Mouse (Mus musculus) layer of hippocampus, postnatal 25 days (tissue): ENCODE measurements around the gene Fut2. TPM values are rescaled to one million over a fixed set of nuclear protein-coding genes. Genes with fewer than 3 reads are reported as not detected.

Experiments used
- DNase-seq, 2 experiments: peaks; one replicate each; pipeline ENCODE4 v3.0.0; 2022; ENCODE audit warnings: mixed read lengths in 2 of 2, low spot score in 1 of 2; ENCODE audit errors: extremely low spot score in 1 of 2
- total RNA-seq, 2 experiments: library from RNA; stranded (reverse); gene quantifications; 2 replicates each; pipeline ENCODE4 v1.2.3; 2021

The Fut2 gene
- total RNA-seq, 2 experiments from 2014 or later = 0.31 to 0.32 TPM

- DNase-seq = no peak
Measured at GRCm38 (mm10) chr7:45641391-45642040, 24.7 kb downstream of the Fut2 start.

DNA sequence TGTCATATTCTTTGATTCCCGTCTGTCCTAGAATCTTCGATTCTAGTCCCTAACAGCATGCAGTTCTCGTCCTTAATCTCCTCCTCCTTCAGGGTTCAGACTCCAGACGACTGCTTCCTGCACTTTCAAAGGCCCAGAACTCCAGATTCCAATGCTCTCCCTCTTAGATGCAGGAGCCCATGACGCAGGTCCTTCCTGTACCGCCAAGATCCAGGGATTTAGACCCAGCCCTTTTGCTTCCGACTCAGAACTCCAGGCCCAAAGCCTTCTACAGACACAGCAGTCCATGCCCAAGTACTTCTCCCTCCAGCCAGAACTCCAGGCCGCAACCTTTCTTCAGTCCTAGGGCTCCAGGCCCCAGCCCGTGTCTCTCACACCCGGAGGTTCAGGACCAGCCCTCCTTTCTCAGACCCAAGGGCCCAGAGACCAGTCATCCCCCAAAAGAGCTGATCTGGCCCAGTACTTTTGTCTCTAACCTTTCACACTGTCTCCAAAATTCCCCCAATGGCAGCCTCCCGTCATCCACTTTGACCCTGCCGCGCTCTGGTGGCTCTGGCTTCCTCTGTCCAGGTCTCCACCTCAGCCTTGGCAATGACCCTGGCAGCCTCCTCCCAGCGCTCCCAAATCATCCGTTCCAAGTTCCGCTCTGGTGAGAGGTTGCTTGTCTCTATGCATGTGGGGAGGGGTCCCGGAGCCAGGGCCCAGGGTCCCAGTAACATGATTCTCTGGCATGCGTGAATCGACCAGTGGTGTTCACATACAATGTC is 25.8 kb downstream of the Fut2 start:
- DNase-seq = no peak

GRCm38 (mm10) chr7:45639561-45640027 is 26.6 kb downstream of the Fut2 start, which contains the start of gene Mamstr:
Mamstr (plus strand) TSS chr7:45639977.
- no peak for DNase-seq

GRCm38 (mm10) chr7:45638623-45639401 is 27.4 kb downstream of the Fut2 start:
- peak; percentile 74 to 81 for DNase-seq

DNA sequence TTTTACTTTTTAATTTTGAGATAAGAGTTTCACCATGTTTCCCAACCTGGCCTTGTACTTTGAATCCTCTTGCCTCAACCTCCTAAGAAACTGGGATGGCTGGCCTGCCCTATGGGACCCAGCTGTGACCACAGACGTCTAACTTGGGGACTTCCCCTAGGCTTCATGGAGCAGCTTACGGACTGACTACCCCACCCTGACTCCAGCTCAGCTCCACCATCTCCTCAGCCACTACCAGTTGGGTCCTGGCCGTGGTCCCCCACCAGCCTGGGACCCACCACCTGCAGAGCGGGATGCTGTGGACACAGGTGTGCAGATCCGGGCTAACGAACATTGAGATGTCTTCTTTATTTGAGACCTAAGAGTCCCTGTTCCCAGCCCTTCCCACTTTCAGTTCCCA is 28.5 kb downstream of the Fut2 start:
- DNase-seq = no peak

GRCm38 (mm10) chr7:45635711-45636688 is 30.2 kb downstream of the Fut2 start:
- no peak for DNase-seq

- DNase-seq = no peak
Measured at GRCm38 (mm10) chr7:45634946-45635681, 31.1 kb downstream of the Fut2 start.

DNA sequence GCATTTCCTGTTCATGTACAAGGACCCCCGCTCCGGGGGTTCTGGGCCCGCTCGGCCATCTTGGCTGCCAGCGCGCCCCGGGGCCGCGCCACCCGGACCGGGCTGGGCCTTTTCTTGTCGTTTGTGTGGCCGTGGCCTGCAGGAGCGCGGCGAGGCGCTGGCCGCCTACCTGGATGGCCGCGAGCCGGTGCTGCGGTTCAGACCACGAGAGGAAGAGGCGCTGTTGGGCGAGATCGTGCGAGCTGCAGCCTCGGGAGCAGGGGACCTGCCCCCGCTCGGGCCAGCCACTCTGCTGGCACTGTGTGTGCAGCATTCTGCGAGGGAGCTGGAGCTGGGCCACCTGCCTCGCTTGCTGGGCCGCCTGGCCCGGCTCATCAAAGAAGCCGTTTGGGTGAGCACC is 33.7 kb downstream of the Fut2 start:
- peak in 1 of 2 experiments; percentile 27 for DNase-seq

DNA sequence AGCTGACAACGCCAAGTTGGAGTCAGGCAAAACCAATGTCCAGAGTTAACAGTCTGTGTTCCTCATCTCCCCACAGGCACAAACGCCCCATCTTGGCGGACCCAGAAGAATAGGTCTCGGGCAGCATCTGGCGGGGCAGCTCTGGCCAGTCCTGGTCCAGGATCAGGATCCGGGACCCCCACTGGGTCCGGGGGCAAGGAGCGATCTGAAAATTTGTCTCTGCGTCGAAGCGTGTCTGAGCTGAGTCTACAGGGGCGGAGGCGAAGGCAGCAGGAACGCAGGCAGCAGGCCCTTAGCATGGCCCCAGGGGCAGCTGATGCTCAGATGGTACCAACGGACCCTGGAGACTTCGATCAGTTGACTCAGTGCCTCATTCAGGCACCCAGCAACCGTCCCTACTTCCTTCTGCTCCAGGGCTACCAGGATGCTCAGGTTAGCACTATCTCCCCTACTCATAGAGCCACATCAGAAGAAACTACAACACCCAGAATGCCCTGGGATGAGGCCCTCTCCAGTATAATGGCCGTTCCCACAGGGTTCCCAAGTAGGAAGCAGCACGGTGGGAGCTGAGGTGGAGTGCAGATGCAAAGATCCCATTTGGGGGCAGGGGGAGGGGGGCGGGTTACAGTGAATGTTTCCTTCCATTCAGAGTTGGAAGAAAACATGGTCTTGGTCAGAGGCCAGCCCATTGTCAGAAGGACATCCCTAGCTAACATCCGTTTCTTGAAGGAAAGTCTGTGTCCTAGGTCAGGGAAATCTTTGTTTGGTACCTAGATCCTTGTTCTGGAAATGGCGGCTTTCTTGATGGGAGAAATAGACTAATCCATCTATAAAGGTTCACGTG is 35.9 kb downstream of the Fut2 start:
- DNase-seq = no peak

- peak; percentile 73 to 86 for DNase-seq
Measured at GRCm38 (mm10) chr7:45628364-45629294, 37.6 kb downstream of the Fut2 start.

- DNase-seq = no peak
Measured at GRCm38 (mm10) chr7:45627261-45627660, 38.9 kb downstream of the Fut2 start, which contains the start of gene Rasip1. Rasip1 (plus strand) TSS chr7:45627488.

GRCm38 (mm10) chr7:45626571-45627076 is 39.6 kb downstream of the Fut2 start:
- DNase-seq = no peak

DNA sequence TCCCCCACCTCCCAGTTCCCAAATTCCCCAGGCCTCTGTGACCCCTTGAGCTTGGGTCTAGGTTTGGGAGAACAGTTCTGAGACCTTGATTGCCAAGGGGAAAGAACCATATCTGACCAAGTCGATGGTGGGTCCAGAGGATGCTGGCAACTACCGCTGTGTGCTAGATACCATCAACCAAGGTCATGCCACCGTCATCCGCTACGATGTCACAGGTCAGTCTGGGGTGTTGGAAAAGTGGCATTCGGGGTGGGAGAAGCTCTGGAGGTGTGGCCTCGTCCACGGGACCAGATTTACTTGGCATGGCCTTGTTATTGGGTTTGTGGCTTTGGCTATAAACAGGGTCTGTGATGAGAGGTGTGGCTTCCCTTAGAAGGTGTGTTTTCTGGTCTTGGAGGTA is 40.7 kb downstream of the Fut2 start:
- no peak for DNase-seq

DNA sequence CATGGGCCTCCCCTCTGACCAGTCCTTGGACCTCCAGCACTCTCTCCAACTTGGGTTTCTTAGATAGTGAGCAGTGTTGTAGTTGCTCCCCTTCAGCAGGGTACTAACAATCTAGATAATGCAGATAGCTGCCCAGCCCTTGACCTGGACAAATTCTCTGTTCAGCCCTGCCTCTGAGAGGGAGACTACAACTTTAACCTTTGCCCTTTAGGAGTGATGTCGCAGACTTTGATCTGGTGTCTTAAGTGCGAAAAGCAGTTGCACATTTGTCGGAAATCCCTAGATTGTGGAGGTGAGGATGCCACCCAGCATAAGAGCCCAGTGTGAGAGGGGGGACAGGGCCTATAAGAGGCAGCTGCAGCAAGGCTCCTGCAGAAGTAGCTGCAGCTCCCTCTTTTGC is 41.5 kb downstream of the Fut2 start:
- no peak for DNase-seq

DNA sequence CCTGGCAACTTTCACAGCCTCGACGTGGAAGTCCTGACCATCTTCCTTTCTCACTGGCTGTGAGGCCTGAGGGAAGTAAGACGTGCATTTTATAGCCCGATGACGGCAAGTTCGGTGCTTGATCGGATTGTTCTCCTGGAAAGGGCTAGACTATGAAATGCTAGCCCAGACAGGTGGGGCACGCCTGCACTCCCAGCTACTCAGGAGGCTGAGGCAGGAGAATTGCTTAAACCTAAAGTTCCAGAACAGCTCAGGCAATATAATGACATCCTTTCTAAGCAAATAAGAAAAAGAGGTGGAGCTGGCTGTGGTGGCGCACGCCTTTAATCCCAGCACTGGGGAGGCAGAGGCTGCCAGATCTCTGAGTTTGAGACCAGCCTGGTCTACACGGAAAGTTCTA is 42.7 kb downstream of the Fut2 start:
- no peak for DNase-seq

DNA sequence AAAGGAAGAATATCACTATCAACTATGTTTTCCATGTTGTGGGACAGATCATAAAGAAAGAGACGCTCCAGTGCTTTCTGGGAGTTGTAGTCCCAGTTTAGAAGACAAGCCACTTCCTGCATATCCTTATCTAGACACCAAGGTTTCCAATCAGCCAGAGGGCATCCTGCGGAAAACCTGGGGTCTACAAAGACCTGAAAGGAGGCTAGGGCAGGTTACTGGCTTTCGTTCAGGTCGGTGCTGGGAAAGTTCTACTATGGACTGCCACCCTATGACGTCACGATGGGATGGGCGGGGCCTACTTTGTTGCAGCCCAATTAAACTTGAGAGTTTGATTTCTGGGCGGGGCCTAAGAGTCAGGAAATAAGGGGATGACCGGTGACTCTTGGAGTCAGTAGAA is 44.8 kb downstream of the Fut2 start, which contains the start of gene Izumo1:
TSS of gene Izumo1 (plus strand) at position 369 of the 400 bp plus-strand sequence.
- DNase-seq = no peak

DNA sequence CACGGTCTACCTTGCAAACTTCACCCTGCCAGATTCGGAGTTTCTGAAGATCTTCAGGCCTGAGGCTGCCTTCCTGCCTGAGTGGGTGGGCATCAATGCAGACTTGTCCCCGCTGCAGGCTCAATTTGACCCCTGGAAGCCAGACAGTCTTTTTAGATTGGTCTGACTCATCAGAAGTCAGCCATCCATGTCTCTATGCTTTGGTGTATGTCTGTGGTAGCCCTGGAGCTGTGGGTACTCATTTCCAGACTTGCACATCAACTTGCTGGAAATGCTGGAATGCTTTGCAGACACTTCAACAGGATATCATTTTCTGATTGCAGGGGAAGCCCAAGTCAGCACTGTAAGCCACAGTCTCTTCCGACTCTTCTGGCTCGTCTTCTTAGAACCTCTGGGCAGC is 46.6 kb downstream of the Fut2 start:
- DNase-seq = no peak
